Mouse (Mus musculus) thymus, adult 2 months (tissue): ENCODE results near the gene Stambp.

Source experiments
- CTCF ChIP-seq: fragments of 200-500 bp; IDR thresholded peaks from 2 replicates; pipeline ENCODE4 v1.5.1; 2012; ENCODE audit warnings: mild to moderate bottlenecking, control low read depth, low read length, moderate library complexity, borderline replicate concordance; ENCODE audit not compliant: control insufficient read depth, poor library complexity, insufficient read depth; ENCODE audit errors: extremely low read depth
- POLR2A ChIP-seq: fragments of 200-500 bp; IDR thresholded peaks from 2 replicates; pipeline ENCODE4 v1.6.1; 2012; ENCODE audit warnings: mild to moderate bottlenecking, low read length, control low read depth, moderate library complexity; ENCODE audit not compliant: control insufficient read depth, poor library complexity, insufficient read depth; ENCODE audit errors: extremely low read depth

DNA sequence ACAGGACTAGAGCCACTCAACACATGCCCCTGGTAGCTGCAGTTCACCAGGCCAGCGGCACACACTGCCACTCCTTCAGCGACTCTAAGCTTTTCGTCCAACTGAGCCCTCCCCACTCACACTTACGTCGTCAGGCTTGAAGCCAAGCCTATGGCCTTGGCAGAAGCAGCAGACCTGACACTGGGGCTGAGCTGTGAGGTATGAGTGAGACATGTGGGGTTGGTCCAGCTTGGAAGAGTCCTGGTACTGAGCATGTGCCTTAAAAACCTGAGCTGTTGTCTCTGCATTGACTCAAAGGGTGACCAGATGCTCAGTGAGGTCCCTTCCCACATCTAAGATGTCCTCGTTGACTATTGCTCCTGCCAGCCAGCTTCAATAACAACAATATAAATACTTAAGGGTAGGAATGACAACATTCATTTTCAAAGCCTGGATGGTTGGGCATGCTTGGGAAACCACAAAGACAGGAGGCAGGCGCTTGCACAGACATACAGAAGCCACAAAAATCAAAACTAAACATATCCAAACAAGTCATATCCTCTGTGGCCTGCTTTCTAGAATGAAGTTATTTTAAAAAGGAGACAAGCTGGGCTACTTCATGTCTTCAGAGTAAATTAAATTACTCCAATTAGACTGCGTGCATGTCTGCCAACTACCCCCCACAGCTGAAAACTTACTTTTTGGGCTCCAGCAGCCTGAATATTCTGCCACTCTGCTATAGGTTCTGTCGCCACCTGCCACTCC lies 76.3 kb downstream of the Stambp start:
- TF ChIP-seq CTCF: no peak
- TF ChIP-seq POLR2A: no peak
